Mouse (Mus musculus): Measurements from ENCODE around the gene Acadvl. TPM values are rescaled to one million over a fixed set of nuclear protein-coding genes. Genes with fewer than 3 reads are reported as not detected.

Gene Acadvl
- polyA plus RNA-seq (2015; fragmentation: Nextera tagmentation; extraction: Ambion mirVana), result 61.7 and 65.7 TPM in 2 replicates

- WGBS, result 1% methylated on average over 35 of the region's 35 CpGs
- Histone ChIP-seq H3K4me3 (replicated peaks) (peak within 1 kb of the TSS; percentile 70), H3K36me3 (peaks cover 34% of the 10 kb centered on the region), H3K4me2 (peak within 1 kb of the TSS; percentile 85), H3K27me3 (replicated peaks) (no peaks in the 10 kb centered on the region), H3K27ac (replicated peaks) (peak within 1 kb of the TSS; percentile 81), H3K9me3 (replicated peaks) (no peaks in the 10 kb centered on the region), H3K9ac (replicated peaks) (peak within 1 kb of the TSS; percentile 85), H3K4me1 (peaks cover 52% of the 10 kb centered on the region)
- peak; percentile 84 for ATAC-seq (ENCODE audit: low FRiP score)
Observed at GRCm38 (mm10) chr11:70014880-70015558, at the start of gene Acadvl. Gene Acadvl, minus strand, starts transcription at chr11:70015411.

GRCm38 (mm10) chr11:70063053-70063452, 47.8 kb upstream of the Acadvl start:
- no peaks in the 10 kb centered on the region for H3K36me3 ChIP-seq
- H3K9me3 ChIP-seq (replicated peaks), result no peaks in the 10 kb centered on the region
- H3K9ac ChIP-seq (replicated peaks), result no peak overlapping the region
- no peak overlapping the region for H3K27ac ChIP-seq (replicated peaks)
- WGBS, result 75% methylated on average over 3 of the region's 3 CpGs
- H3K27me3 ChIP-seq (replicated peaks), result no peaks in the 10 kb centered on the region
- no peak for ATAC-seq (ENCODE audit: low FRiP score)
- no peak overlapping the region for H3K4me3 ChIP-seq (replicated peaks)
- peaks cover 16% of the 10 kb centered on the region; the same call in 1 of the 2 replicates for H3K4me1 ChIP-seq
- H3K4me2 ChIP-seq, result no peak overlapping the region

GRCm38 (mm10) chr11:70059930-70060329, 44.7 kb upstream of the Acadvl start:
- Histone ChIP-seq H3K36me3 (no peaks in the 10 kb centered on the region), H3K9ac (replicated peaks) (no peak overlapping the region), H3K9me3 (replicated peaks) (no peaks in the 10 kb centered on the region), H3K4me1 (peaks cover 5% of the 10 kb centered on the region), H3K27ac (replicated peaks) (no peak overlapping the region), H3K4me2 (no peak overlapping the region), H3K4me3 (replicated peaks) (no peak overlapping the region), H3K27me3 (replicated peaks) (0 out of 2 replicates have a peak, but pooled peaks cover under 1% of the 10 kb centered on the region)
- WGBS, result 73% methylated on average over 6 of the region's 6 CpGs
- ATAC-seq (ENCODE audit: low FRiP score), result no peak

GRCm38 (mm10) chr11:70057805-70058204, 42.6 kb upstream of the Acadvl start:
- peaks cover 5% of the 10 kb centered on the region for H3K4me1 ChIP-seq
- 86% methylated on average over 9 of the region's 9 CpGs for WGBS
- no peak for ATAC-seq (ENCODE audit: low FRiP score)
- no peak overlapping the region for H3K4me2 ChIP-seq
- H3K36me3 ChIP-seq, result no peaks in the 10 kb centered on the region
- H3K9ac ChIP-seq (replicated peaks), result no peak overlapping the region
- H3K4me3 ChIP-seq (replicated peaks), result no peak overlapping the region
- H3K27me3 ChIP-seq (replicated peaks), result 0 out of 2 replicates have a peak, but pooled peaks cover 3% of the 10 kb centered on the region
- no peak overlapping the region for H3K27ac ChIP-seq (replicated peaks)
- H3K9me3 ChIP-seq (replicated peaks), result no peaks in the 10 kb centered on the region

GRCm38 (mm10) chr11:70055618-70056214, 40.5 kb upstream of the Acadvl start:
- WGBS, result 28% methylated on average over 17 of the region's 18 CpGs
- peak; percentile 55; the same call in 1 of the 2 replicates for ATAC-seq (ENCODE audit: low FRiP score)

GRCm38 (mm10) chr11:70053898-70054570, 38.8 kb upstream of the Acadvl start, which contains the start of gene Asgr1:
Gene Asgr1, plus strand, starts transcription at chr11:70054085.
- WGBS, result 85% methylated on average over 10 of the region's 10 CpGs
- Histone ChIP-seq H3K4me1 (peaks cover 5% of the 10 kb centered on the region), H3K4me3 (replicated peaks) (no peak within 1 kb of the TSS), H3K4me2 (no peak within 1 kb of the TSS), H3K27ac (replicated peaks) (no peak within 1 kb of the TSS), H3K9ac (replicated peaks) (no peak within 1 kb of the TSS), H3K27me3 (replicated peaks) (0 out of 2 replicates have a peak, but pooled peaks cover 3% of the 10 kb centered on the region), H3K9me3 (replicated peaks) (no peaks in the 10 kb centered on the region), H3K36me3 (no peaks in the 10 kb centered on the region)
- no peak for ATAC-seq (ENCODE audit: low FRiP score)

More at GRCm38 (mm10) chr11:70055618-70056214, 40.5 kb upstream of the Acadvl start:
- Histone ChIP-seq H3K36me3 (no peaks in the 10 kb centered on the region), H3K9me3 (replicated peaks) (no peaks in the 10 kb centered on the region), H3K9ac (replicated peaks) (no peak overlapping the region), H3K4me3 (replicated peaks) (no peak overlapping the region), H3K27me3 (replicated peaks) (0 out of 2 replicates have a peak, but pooled peaks cover 3% of the 10 kb centered on the region), H3K4me2 (peak overlapping the region; percentile 38), H3K4me1 (peaks cover 5% of the 10 kb centered on the region), H3K27ac (replicated peaks) (no peak overlapping the region)

GRCm38 (mm10) chr11:70053156-70053555, 37.9 kb upstream of the Acadvl start:
- Histone ChIP-seq H3K27ac (replicated peaks) (no peak overlapping the region), H3K4me2 (no peak overlapping the region)

GRCm38 (mm10) chr11:70049816-70050215, 34.6 kb upstream of the Acadvl start:
- no peaks in the 10 kb centered on the region for H3K4me1 ChIP-seq
- WGBS, result 60% methylated on average over 10 of the region's 10 CpGs
- ATAC-seq (ENCODE audit: low FRiP score), result no peak
- H3K27me3 ChIP-seq (replicated peaks), result 0 out of 2 replicates have a peak, but pooled peaks cover under 1% of the 10 kb centered on the region
- peaks cover 5% of the 10 kb centered on the region for H3K36me3 ChIP-seq
- H3K4me2 ChIP-seq, result no peak overlapping the region
- H3K27ac ChIP-seq (replicated peaks), result no peak overlapping the region
- H3K9me3 ChIP-seq (replicated peaks), result no peaks in the 10 kb centered on the region
- H3K4me3 ChIP-seq (replicated peaks), result no peak overlapping the region
- H3K9ac ChIP-seq (replicated peaks), result no peak overlapping the region

More at GRCm38 (mm10) chr11:70053156-70053555, 37.9 kb upstream of the Acadvl start:
- no peaks in the 10 kb centered on the region for H3K9me3 ChIP-seq (replicated peaks)
- H3K9ac ChIP-seq (replicated peaks), result no peak overlapping the region
- H3K36me3 ChIP-seq, result no peaks in the 10 kb centered on the region
- H3K4me1 ChIP-seq, result peaks cover 5% of the 10 kb centered on the region
- WGBS, result 64% methylated on average over 7 of the region's 7 CpGs
- ATAC-seq (ENCODE audit: low FRiP score), result no peak
- 0 out of 2 replicates have a peak, but pooled peaks cover 3% of the 10 kb centered on the region for H3K27me3 ChIP-seq (replicated peaks)
- H3K4me3 ChIP-seq (replicated peaks), result no peak overlapping the region

GRCm38 (mm10) chr11:70049366-70049765, 34.2 kb upstream of the Acadvl start:
- no peaks in the 10 kb centered on the region for H3K4me1 ChIP-seq
- H3K36me3 ChIP-seq, result peaks cover 10% of the 10 kb centered on the region
- H3K9me3 ChIP-seq (replicated peaks), result no peaks in the 10 kb centered on the region
- no peaks in the 10 kb centered on the region for H3K27me3 ChIP-seq (replicated peaks)
- 74% methylated on average over 6 of the region's 6 CpGs for WGBS
- H3K9ac ChIP-seq (replicated peaks), result no peak overlapping the region
- no peak overlapping the region for H3K4me3 ChIP-seq (replicated peaks)
- no peak overlapping the region for H3K27ac ChIP-seq (replicated peaks)
- H3K4me2 ChIP-seq, result no peak overlapping the region
- no peak for ATAC-seq (ENCODE audit: low FRiP score)

GRCm38 (mm10) chr11:70045435-70045834, 30.2 kb upstream of the Acadvl start:
- H3K9ac ChIP-seq (replicated peaks), result no peak overlapping the region
- no peaks in the 10 kb centered on the region for H3K9me3 ChIP-seq (replicated peaks)
- H3K4me3 ChIP-seq (replicated peaks), result no peak overlapping the region
- WGBS, result 41% methylated on average over 9 of the region's 9 CpGs
- no peak overlapping the region for H3K4me2 ChIP-seq
- peaks cover 48% of the 10 kb centered on the region for H3K36me3 ChIP-seq
- no peak overlapping the region for H3K27ac ChIP-seq (replicated peaks)
- H3K4me1 ChIP-seq, result no peaks in the 10 kb centered on the region
- no peaks in the 10 kb centered on the region for H3K27me3 ChIP-seq (replicated peaks)
- no peak for ATAC-seq (ENCODE audit: low FRiP score)

- peaks cover 63% of the 10 kb centered on the region for H3K36me3 ChIP-seq
- no peak overlapping the region for H3K27ac ChIP-seq (replicated peaks)
- H3K4me2 ChIP-seq, result no peak overlapping the region
- no peak for ATAC-seq (ENCODE audit: low FRiP score)
- no peaks in the 10 kb centered on the region for H3K27me3 ChIP-seq (replicated peaks)
- H3K4me3 ChIP-seq (replicated peaks), result no peak overlapping the region
- WGBS, result 89% methylated on average over 7 of the region's 7 CpGs
- no peaks in the 10 kb centered on the region for H3K4me1 ChIP-seq
- H3K9me3 ChIP-seq (replicated peaks), result no peaks in the 10 kb centered on the region
- no peak overlapping the region for H3K9ac ChIP-seq (replicated peaks)
Observed at GRCm38 (mm10) chr11:70043665-70044064, 28.5 kb upstream of the Acadvl start.
